Mouse (Mus musculus): ENCODE results near the gene Obox6. TPM values are rescaled to one million over a fixed set of nuclear protein-coding genes. Genes with fewer than 3 reads are reported as not detected.

Obox6 gene
- total RNA-seq (2021) = not detected
- long read RNA-seq, experiment 1 = 0 reads
- long read RNA-seq, experiment 2 = 0 reads

DNA sequence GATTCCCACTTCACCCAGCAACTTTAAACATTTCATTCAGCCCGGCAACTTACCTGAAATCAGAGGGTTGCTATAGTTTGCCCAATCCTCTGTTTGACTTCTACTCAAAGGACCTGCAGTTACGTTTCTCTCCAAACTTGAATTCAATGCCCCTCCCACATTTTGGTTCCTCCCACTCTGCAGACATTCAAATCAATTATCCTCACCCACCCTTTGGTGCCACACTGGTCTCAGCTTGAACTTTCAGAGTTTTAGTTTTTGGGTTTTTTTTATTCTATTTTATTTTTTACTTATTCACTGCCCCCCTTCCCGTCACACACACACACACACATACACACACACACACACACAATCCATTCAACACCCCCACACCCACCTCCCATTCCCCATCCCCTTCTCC, at the start of gene Obox6:
Obox6 (minus strand) TSS at position 101 of the 400 bp plus-strand sequence.
- DNase-seq (ENCODE audit: low spot score in 2 of 2) = no peak

DNA sequence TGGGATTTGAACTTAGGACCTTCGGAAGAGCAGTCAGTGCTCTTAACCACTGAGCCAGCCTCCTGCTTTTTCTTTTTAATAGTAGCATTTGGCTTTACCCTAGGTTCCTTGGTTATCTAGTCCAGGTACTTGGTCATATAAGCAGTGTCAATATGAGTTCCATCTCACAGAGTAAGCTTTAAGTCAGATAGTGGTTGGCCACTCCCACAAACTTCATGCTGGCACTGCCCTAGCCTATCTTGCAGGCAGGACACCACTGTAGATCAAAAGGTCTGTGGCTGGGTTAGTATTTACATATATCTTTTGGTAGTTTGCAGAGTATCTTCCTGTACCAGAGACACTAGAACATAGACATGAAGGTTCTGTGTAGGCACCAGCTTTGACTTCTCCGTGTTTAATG, 44.6 kb upstream of the Obox6 start:
- DNase-seq (ENCODE audit: low spot score in 2 of 2) = no peak

DNA sequence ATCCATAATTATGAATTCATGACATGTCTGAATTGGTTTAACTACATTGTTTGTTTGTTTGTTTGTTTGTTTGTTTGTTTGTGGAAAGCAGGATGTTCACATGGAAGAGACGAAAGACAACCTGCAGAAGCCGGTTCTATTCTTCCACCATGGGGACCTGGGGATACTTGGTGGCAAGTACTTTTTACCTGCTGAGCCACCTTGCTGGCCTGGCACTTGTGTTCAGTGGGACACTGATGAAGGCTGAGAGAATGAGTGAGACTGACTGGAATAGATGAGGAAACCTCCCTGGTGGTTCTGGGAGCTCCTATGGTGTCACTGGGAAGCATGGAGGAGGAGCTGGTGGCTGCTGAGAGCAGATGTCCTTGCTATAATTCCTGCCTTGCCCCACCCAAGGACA, 42.8 kb upstream of the Obox6 start, which contains the start of gene Crxos:
Crxos (plus strand) TSS at position 301 of the 400 bp plus-strand sequence.
- DNase-seq (ENCODE audit: low spot score in 2 of 2) = no peak

DNA sequence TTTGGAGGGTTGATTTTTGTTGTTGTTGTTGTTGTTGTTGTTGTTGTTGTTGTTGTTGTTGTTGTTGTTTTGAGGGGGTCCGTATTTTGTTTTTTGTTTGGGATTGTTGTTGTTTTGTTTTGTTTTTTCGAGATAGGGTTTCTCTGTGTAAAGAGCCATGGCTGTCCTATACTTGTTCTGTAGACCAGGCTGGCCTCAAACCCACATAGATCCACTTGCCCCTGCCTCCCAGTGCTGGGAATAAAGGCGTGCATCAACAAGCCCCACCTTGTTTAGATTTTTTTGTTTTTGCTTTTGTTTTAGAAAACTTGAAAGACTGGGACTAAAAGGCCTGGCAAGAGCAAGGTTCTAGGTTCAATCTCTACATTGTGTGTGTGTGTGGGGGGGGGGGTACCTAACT, 42.4 kb upstream of the Obox6 start:
- DNase-seq (ENCODE audit: low spot score in 2 of 2) = no peak

DNA sequence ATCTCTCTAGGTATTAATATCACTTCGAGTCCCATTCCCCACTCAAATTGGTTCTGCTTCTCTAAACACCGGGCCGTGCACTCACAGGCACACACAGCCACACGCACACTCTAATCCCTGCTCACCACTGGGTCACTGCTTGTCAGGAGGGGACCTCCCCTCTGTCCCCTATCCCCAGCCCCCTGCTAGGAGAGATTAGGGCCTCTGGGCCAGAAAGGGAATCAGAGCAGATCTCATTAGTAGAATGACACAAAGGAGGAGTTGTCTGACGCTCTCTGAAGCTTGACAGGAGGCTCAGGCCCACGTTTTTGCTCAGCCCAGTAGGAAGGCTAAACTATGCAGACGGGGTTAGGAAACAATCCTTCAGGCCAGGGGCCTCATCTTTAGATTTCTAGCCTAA, 41.9 kb upstream of the Obox6 start:
- no peak for DNase-seq (ENCODE audit: low spot score in 2 of 2)

DNA sequence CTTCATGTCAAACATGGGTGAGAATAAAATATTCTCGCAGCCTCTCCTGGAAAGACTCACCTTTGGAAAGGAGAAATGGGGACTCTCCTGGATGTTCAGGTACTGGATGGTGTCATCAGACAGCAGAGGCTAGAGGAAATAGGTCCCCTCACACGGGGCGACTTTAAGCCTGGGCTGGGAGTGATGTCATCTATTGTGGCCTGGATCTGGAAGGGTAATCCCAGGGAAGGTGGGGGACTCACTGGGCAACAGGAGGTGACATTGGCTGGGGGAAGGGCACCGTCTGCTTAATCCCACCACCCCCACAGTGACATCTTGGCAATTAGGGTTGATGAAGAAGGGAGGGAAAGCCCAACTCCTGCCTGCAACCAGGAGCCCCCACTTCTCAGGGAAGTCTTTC, 40.3 kb upstream of the Obox6 start, which contains the start of gene Crx:
Crx (minus strand) TSS at position 213 of the 400 bp plus-strand sequence.
- no peak for DNase-seq (ENCODE audit: low spot score in 2 of 2)

DNA sequence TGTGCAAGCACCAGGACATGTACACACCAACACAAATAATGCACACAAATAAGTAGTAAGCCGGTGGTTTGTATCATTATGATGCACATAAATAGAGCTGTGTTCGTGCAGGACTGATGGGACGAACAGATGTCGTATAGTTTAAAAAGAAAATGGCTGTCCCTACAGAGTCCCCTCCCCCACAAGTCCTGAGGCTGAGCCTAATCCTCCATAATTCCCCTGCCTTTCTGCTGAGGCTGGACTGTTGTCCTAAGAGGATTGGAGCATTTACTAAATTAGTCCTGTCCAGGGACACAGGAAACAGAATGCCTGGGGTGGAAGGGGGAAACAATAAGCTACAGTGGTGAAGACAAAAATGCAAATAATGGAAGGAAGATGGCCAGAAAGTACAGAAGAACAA, 24.6 kb upstream of the Obox6 start:
- DNase-seq (ENCODE audit: low spot score in 2 of 2) = no peak

DNA sequence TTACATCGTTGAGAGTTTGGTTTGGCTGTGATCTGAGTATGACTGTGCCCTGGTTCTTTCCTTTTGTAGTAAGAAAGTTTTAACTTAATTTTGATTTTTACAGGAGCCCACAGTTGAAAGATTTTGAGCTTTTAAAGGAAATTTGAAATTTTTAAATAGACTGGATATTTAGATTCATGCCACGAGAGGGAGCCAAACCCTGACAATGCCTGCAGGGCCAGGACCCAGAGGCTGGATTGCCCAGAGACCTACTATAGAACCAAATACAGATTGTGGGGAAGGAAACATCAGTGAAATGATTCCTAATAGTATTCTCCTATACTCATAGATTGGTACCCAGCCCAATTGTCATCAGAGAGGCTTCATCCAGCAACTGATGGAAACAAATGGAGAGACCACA, 20.2 kb upstream of the Obox6 start:
- DNase-seq (ENCODE audit: low spot score in 2 of 2) = peak in 1 of 2 experiments; percentile 3

Other genes with a start within 250 kb of the Obox6 start
- not detected for gene Obox3, start 199.8 kb downstream of the Obox6 start, total RNA-seq (2021)
- not detected for gene Obox5, start 89.5 kb downstream of the Obox6 start, total RNA-seq (2021)
- not detected for gene Crx, start 40.3 kb upstream of the Obox6 start, total RNA-seq (2021)
- under 1 TPM in 1 of 2 experiments, not detected in 1; 0.19 TPM for gene Crxos, start 42.9 kb upstream of the Obox6 start, total RNA-seq (2021)
- gene Selenow, start 82.7 kb upstream of the Obox6 start, total RNA-seq (2021) = 1,000 to 10,000 TPM; 1,080 TPM
- gene Nop53, start 106.4 kb upstream of the Obox6 start, total RNA-seq (2021) = 100 to 1,000 TPM; 116 to 129 TPM
- 1 to 10 TPM; 4.5 to 6.1 TPM for gene Ehd2, start 127.9 kb upstream of the Obox6 start, total RNA-seq (2021)
- 10 to 100 TPM; 11.8 to 13.9 TPM for gene Bicra, start 208.2 kb upstream of the Obox6 start, total RNA-seq (2021)
- gene Zfp541, start 222.1 kb upstream of the Obox6 start, total RNA-seq (2021) = under 1 TPM; 0.66 to 0.70 TPM

Measured in left cerebral cortex, adult 18-20 months (tissue).